Mouse (Mus musculus) midbrain, postnatal 0 days (tissue): ENCODE measurements around the gene Gm38100. TPM values are rescaled to one million over a fixed set of nuclear protein-coding genes. Genes with fewer than 3 reads are reported as not detected.

ENCODE experiments used
- ATAC-seq: fragments of 200-750 bp; cut with Nextera tagmentation; 2 replicates; pipeline ENCODE4 v1.8.0; 2017; ENCODE audit warnings: moderate number of reproducible peaks, mild to moderate bottlenecking, moderate TSS enrichment, moderate library complexity; ENCODE audit not compliant: low FRiP score
- DNase-seq: peaks from one replicate; pipeline ENCODE4 v3.0.0-alpha.2; 2015; ENCODE audit warnings: low spot score
- H3K27ac ChIP-seq: fragments of 300-500 bp; sonication (generic); 2 replicates; pipeline ENCODE4 v1.5.1; 2014; ENCODE audit warnings: low read depth, mild to moderate bottlenecking, low read length, mixed read lengths
- H3K27me3 ChIP-seq: fragments of 300-500 bp; sonication (generic); 2 replicates; pipeline ENCODE4 v1.6.1; 2014; ENCODE audit warnings: low read length, control low read depth, mixed read lengths; ENCODE audit not compliant: insufficient read depth
- H3K36me3 ChIP-seq: fragments of 300-500 bp; sonication (generic); 2 replicates; pipeline ENCODE4 v1.6.1; 2014; ENCODE audit warnings: low read length, control low read depth, mixed read lengths; ENCODE audit not compliant: insufficient read depth
- H3K4me1 ChIP-seq: fragments of 300-500 bp; sonication (generic); 2 replicates; pipeline ENCODE4 v1.6.1; 2014; ENCODE audit warnings: mild to moderate bottlenecking, control low read depth, antibody characterized with exemption, low read length, mixed read lengths; ENCODE audit not compliant: insufficient read depth
- H3K4me2 ChIP-seq: fragments of 300-500 bp; sonication (generic); 2 replicates; pipeline ENCODE4 v1.6.1; 2014; ENCODE audit warnings: low read depth, mild to moderate bottlenecking, low read length, mixed read lengths; ENCODE audit not compliant: poor library complexity, severe bottlenecking
- H3K4me3 ChIP-seq: fragments of 300-500 bp; sonication (generic); 2 replicates; pipeline ENCODE4 v1.5.1; 2014; ENCODE audit warnings: low read depth, mild to moderate bottlenecking, low read length, moderate library complexity
- H3K9ac ChIP-seq: fragments of 300-500 bp; sonication (generic); replicated peaks from 2 replicates; pipeline ENCODE4 v1.6.1; 2014; ENCODE audit warnings: mild to moderate bottlenecking, low read length, moderate library complexity, mixed read lengths; ENCODE audit not compliant: poor library complexity, severe bottlenecking
- H3K9me3 ChIP-seq: fragments of 300-500 bp; sonication (generic); 2 replicates; pipeline ENCODE4 v1.6.1; 2016; ENCODE audit warnings: low read length, control low read depth
- CTCF ChIP-seq: IDR thresholded peaks from 2 replicates; pipeline ENCODE4 v1.5.1; 2016; ENCODE audit warnings: antibody characterized with exemption, mild to moderate bottlenecking
- WGBS: fragments of 180-500 bp; shearing (Covaris S2); extraction: QIAGEN DNeasy Blood & Tissue Kit; methylation state at CpG from one replicate; pipeline ENCODE4 v1.1.7; 2014; 5-methylcytosine and 5-hydroxymethylcytosine counted together
- polyA plus RNA-seq: library from polyadenylated mRNA; unstranded; fragments of >200 nt; fragmentation: Nextera tagmentation; extraction: Ambion mirVana; gene quantifications from 2 replicates; pipeline ENCODE4 v1.2.1, GENCODE M21; 2015
- total RNA-seq: library from RNA; depleted of rRNA; stranded (reverse); fragments of >200 nt; gene quantifications from 2 replicates; pipeline ENCODE4 v1.2.3, GENCODE M21; 2014; rRNA removed

Gene Gm38100
- total and polyA plus RNA-seq, 2 experiments from 2014 or later: 0.09 TPM; not detected in 1

DNA sequence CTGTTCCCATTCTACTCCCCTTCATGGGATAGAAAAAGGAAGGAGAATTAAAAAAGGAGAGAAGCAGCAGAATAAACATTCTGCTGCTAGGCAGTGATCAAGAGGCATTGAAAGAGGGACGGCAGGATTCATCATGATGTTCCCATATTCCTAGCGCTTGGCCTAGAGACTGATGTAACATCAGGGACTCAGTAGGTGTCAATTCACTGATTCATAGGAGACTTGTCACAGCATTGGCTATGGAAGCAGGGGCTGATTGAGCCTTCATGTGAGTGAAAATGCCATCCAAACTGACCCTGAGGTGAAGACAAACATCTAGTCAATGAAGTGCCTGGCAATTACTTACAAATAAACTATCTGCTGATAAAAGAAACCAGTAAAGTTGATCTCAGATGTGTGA lies 30.7 kb downstream of the Gm38100 start:
- Histone ChIP-seq H3K27me3 (no peaks in the 10 kb centered on the region), H3K27ac (no peak overlapping the region), H3K4me3 (no peak overlapping the region), H3K9ac (no peak overlapping the region), H3K4me2 (no peak overlapping the region), H3K4me1 (no peaks in the 10 kb centered on the region), H3K36me3 (no peaks in the 10 kb centered on the region), H3K9me3 (no peaks in the 10 kb centered on the region)
- no peak for ATAC-seq
- no peak for TF ChIP-seq CTCF
- WGBS: 92% methylated on average over 2 of the region's 2 CpGs
- no peak for DNase-seq

- H3K4me1 ChIP-seq: no peaks in the 10 kb centered on the region
- no peak overlapping the region for H3K9ac ChIP-seq
- no peaks in the 10 kb centered on the region for H3K9me3 ChIP-seq
- H3K27ac ChIP-seq: no peak overlapping the region
- no peaks in the 10 kb centered on the region for H3K27me3 ChIP-seq
- TF ChIP-seq CTCF: no peak
- DNase-seq: no peak
- no peaks in the 10 kb centered on the region for H3K36me3 ChIP-seq
- no peak for ATAC-seq
- 92% methylated on average over 2 of the region's 2 CpGs for WGBS
- no peak overlapping the region for H3K4me2 ChIP-seq
- H3K4me3 ChIP-seq: no peak overlapping the region
These were observed 41.7 kb downstream of the Gm38100 start for GRCm38 (mm10) chr1:175961786-175962185.

DNA sequence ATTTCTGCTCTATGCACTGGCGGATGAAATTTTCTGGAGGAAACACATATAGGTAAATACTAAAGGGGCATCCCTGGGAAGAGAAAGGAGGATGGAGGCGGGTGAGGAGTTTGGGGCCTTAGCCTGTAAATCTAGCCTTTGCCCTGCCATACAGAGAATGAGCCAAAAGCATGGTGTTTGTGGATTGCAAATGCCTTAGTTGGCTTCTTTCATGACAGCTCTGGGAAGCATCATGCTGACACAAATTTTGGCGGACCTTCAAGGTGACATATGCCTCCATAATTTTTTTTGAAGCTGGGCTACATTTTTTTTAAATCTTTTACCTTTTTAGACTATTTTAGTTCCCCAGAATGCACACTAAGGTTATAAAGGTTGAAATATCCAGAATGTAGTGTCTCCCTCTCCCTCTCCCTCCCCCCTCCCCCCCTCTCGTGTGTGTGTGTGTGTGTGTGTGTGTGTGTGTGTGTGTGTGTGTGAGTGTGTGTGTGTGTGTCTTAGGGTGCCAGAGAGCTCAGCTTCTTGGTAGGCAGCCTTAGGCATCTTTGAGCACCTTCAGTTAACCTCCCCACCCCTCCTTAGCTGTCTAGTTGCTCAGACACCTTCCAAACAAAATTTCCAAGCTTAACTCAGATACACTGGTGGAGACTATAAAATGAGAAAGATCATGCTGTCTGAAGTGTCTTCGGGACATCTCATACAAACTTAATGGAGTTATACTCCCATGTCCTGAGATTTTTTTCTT lies 47.0 kb downstream of the Gm38100 start:
- H3K27ac ChIP-seq: no peak overlapping the region
- ATAC-seq (no peak), DNase-seq (peak; percentile 17)
- no peak for TF ChIP-seq CTCF
- H3K27me3 ChIP-seq: no peaks in the 10 kb centered on the region
- no peaks in the 10 kb centered on the region for H3K36me3 ChIP-seq
- no peaks in the 10 kb centered on the region for H3K9me3 ChIP-seq
- no peak overlapping the region for H3K9ac ChIP-seq
- H3K4me1 ChIP-seq: no peaks in the 10 kb centered on the region
- 94% methylated on average over 5 of the region's 5 CpGs for WGBS
- no peak overlapping the region for H3K4me2 ChIP-seq
- no peak overlapping the region for H3K4me3 ChIP-seq

GRCm38 (mm10) chr1:175970710-175971109 lies 50.6 kb downstream of the Gm38100 start:
- H3K4me3 ChIP-seq: no peak overlapping the region
- no peak overlapping the region for H3K4me2 ChIP-seq
- WGBS: 61% methylated on average over 5 of the region's 5 CpGs
- no peaks in the 10 kb centered on the region for H3K4me1 ChIP-seq
- no peak overlapping the region for H3K9ac ChIP-seq
- no peak overlapping the region for H3K27ac ChIP-seq
- H3K36me3 ChIP-seq: no peaks in the 10 kb centered on the region
- no peak for TF ChIP-seq CTCF
- H3K9me3 ChIP-seq: no peaks in the 10 kb centered on the region
- ATAC-seq (no peak), DNase-seq (peak; percentile 9)
- H3K27me3 ChIP-seq: no peaks in the 10 kb centered on the region

Other genes starting within 250 kb of the Gm38100 start
- 16.2 and 19.3 TPM in 2 replicates for gene Opn3, start 227.6 kb upstream of the Gm38100 start, total RNA-seq
- 9.5 and 10.4 TPM in 2 replicates for gene Opn3, start 227.6 kb upstream of the Gm38100 start, polyA plus RNA-seq
- 12.6 and 29.8 TPM in 2 replicates for gene Chml, start 227.4 kb upstream of the Gm38100 start, total RNA-seq
- 2.6 and 3.1 TPM in 2 replicates for gene Chml, start 227.4 kb upstream of the Gm38100 start, polyA plus RNA-seq
- gene Wdr64, start 221.7 kb upstream of the Gm38100 start, total RNA-seq: not detected in 2 replicates
- not detected in 2 replicates for gene Wdr64, start 221.7 kb upstream of the Gm38100 start, polyA plus RNA-seq
- 1.1 and 2.1 TPM in 2 replicates for gene Exo1, start 39.7 kb upstream of the Gm38100 start, total RNA-seq
- gene Exo1, start 39.7 kb upstream of the Gm38100 start, polyA plus RNA-seq: 1.4 and 1.6 TPM in 2 replicates
- gene Rbm8a2, start 58.8 kb downstream of the Gm38100 start, total RNA-seq: 0.16 and 1.5 TPM in 2 replicates
- 0.36 and 0.57 TPM in 2 replicates for gene Rbm8a2, start 58.8 kb downstream of the Gm38100 start, polyA plus RNA-seq